Mouse (Mus musculus): ENCODE data around the gene Tnfrsf8. TPM values are rescaled to one million over a fixed set of nuclear protein-coding genes. Genes with fewer than 3 reads are reported as not detected.

Tnfrsf8 gene
- not detected for polyA plus RNA-seq (2014; fragmentation: Illumina TruSeq; extraction: RNeasy Lipid Tissue Mini Kit (QIAGEN cat#74804); ENCODE audit: low read depth, low replicate concordance)

GRCm38 (mm10) chr4:145314836-145315467 lies at the start of gene Tnfrsf8:
Gene Tnfrsf8, minus strand, starts transcription at chr4:145315164.

GRCm38 (mm10) chr4:145246173-145247011 lies 68.6 kb downstream of the Tnfrsf8 start, which contains the start of gene Tnfrsf1b:
Gene Tnfrsf1b, minus strand, starts transcription at chr4:145246870.

Other genes starting within 250 kb of the Tnfrsf8 start
- gene Vps13d, start 120.2 kb downstream of the Tnfrsf8 start, polyA plus RNA-seq (2014; fragmentation: Illumina TruSeq; extraction: RNeasy Lipid Tissue Mini Kit (QIAGEN cat#74804); ENCODE audit: low read depth, low replicate concordance) = 26.5 TPM
- 0.93 TPM for gene Tnfrsf1b, start 68.3 kb downstream of the Tnfrsf8 start, polyA plus RNA-seq (2014; fragmentation: Illumina TruSeq; extraction: RNeasy Lipid Tissue Mini Kit (QIAGEN cat#74804); ENCODE audit: low read depth, low replicate concordance)
- gene Zfp990, start 195.6 kb upstream of the Tnfrsf8 start, polyA plus RNA-seq (2014; fragmentation: Illumina TruSeq; extraction: RNeasy Lipid Tissue Mini Kit (QIAGEN cat#74804); ENCODE audit: low read depth, low replicate concordance) = not detected